Mouse (Mus musculus) heart, postnatal 0 days (tissue): Measurements from ENCODE around the gene Aamp. TPM values are rescaled to one million over a fixed set of nuclear protein-coding genes. Genes with fewer than 3 reads are reported as not detected.

Source experiments
- ATAC-seq: fragments of 200-750 bp; cut with Nextera tagmentation; 2 replicates; pipeline ENCODE4 v1.8.0; 2017; ENCODE audit warnings: low read depth, moderate number of reproducible peaks, moderate library complexity; ENCODE audit not compliant: insufficient read depth
- DNase-seq: peaks from one replicate; pipeline ENCODE4 v3.0.0-alpha.2; 2016; ENCODE audit warnings: low spot score
- H3K27ac ChIP-seq: fragments of 300-500 bp; sonication (generic); 2 replicates; pipeline ENCODE4 v1.5.1; 2014; ENCODE audit warnings: low read depth, mild to moderate bottlenecking
- H3K27me3 ChIP-seq: fragments of 300-500 bp; sonication (generic); 2 replicates; pipeline ENCODE4 v1.6.1; 2014; ENCODE audit warnings: low read length, mixed read lengths; ENCODE audit not compliant: control insufficient read depth, insufficient read depth
- H3K36me3 ChIP-seq: fragments of 300-500 bp; sonication (generic); replicated peaks from 2 replicates; pipeline ENCODE4 v1.6.1; 2014; ENCODE audit warnings: low read length, mixed read lengths; ENCODE audit not compliant: control insufficient read depth, insufficient read depth
- H3K4me1 ChIP-seq: fragments of 300-500 bp; sonication (generic); 2 replicates; pipeline ENCODE4 v1.6.1; 2014; ENCODE audit warnings: antibody characterized with exemption; ENCODE audit not compliant: control insufficient read depth, insufficient read depth
- H3K4me2 ChIP-seq: fragments of 300-500 bp; sonication (generic); 2 replicates; pipeline ENCODE4 v1.6.1; 2014; ENCODE audit warnings: low read depth, mild to moderate bottlenecking, low read length, moderate library complexity
- H3K4me3 ChIP-seq: fragments of 300-500 bp; sonication (generic); 2 replicates; pipeline ENCODE4 v1.5.1; 2014; ENCODE audit warnings: low read depth, low read length
- H3K9ac ChIP-seq: fragments of 300-500 bp; sonication (generic); replicated peaks from 2 replicates; pipeline ENCODE4 v1.6.1; 2014; ENCODE audit warnings: low read depth, low read length, mixed read lengths
- H3K9me3 ChIP-seq: fragments of 300-500 bp; sonication (generic); replicated peaks from 2 replicates; pipeline ENCODE4 v1.6.1; 2016; ENCODE audit warnings: low read length; ENCODE audit not compliant: control insufficient read depth
- CTCF ChIP-seq: IDR thresholded peaks from 2 replicates; pipeline ENCODE4 v1.5.1; 2016; ENCODE audit warnings: antibody characterized with exemption, control low read depth, low read depth
- EP300 ChIP-seq: IDR thresholded peaks from 2 replicates; pipeline ENCODE4 v1.6.1; 2016; ENCODE audit warnings: antibody characterized with exemption, low read depth
- WGBS: fragments of 180-500 bp; shearing (Covaris S2); extraction: QIAGEN DNeasy Blood & Tissue Kit; methylation state at CpG from one replicate; pipeline ENCODE4 v1.1.7; 2014; 5-methylcytosine and 5-hydroxymethylcytosine counted together
- polyA plus RNA-seq: library from polyadenylated mRNA; unstranded; fragments of >200 nt; fragmentation: Nextera tagmentation; extraction: Ambion mirVana; gene quantifications from 2 replicates; pipeline ENCODE4 v1.2.1, GENCODE M21; 2015
- total RNA-seq: library from RNA; depleted of rRNA; stranded (reverse); fragments of >200 nt; gene quantifications from 2 replicates; pipeline ENCODE4 v1.2.3, GENCODE M21; 2014; ENCODE audit warnings: low replicate concordance

The Aamp gene
- total and polyA plus RNA-seq, 2 experiments from 2014 or later = 146 to 165 TPM

DNA sequence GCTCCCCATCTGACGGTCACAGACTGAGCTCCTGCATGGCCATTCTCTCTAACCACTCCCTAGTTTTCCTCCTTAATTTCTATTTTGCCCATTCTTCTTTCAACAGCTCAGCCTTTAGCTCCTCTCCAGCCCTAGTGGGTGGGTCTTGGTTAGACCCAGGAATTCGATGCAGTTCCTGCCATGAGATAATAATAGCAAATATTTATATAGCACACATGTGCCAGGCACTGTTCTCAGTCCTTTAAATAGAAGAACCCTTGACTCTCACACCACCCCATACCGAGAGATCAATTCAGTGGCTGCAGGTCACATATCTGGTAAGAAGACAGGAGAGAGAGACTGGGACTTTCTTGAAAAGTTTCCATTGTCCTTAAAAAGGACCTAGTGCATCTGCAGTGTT, 36.9 kb upstream of the Aamp start:
- no peak overlapping the region for H3K9ac ChIP-seq
- 32% methylated on average over 3 of the region's 3 CpGs for WGBS
- peak overlapping the region; percentile 38 for H3K27ac ChIP-seq
- H3K36me3 ChIP-seq = no peaks in the 10 kb centered on the region
- H3K4me2 ChIP-seq = no peak overlapping the region
- peaks cover 14% of the 10 kb centered on the region for H3K4me1 ChIP-seq
- no peaks in the 10 kb centered on the region for H3K9me3 ChIP-seq
- H3K4me3 ChIP-seq = no peak overlapping the region
- no peak for DNase-seq
- no peak for TF ChIP-seq EP300
- no peak for TF ChIP-seq CTCF
- H3K27me3 ChIP-seq = no peaks in the 10 kb centered on the region
- 0 out of 2 replicates have a peak, but pooled peaks have one; percentile 39 for ATAC-seq

DNA sequence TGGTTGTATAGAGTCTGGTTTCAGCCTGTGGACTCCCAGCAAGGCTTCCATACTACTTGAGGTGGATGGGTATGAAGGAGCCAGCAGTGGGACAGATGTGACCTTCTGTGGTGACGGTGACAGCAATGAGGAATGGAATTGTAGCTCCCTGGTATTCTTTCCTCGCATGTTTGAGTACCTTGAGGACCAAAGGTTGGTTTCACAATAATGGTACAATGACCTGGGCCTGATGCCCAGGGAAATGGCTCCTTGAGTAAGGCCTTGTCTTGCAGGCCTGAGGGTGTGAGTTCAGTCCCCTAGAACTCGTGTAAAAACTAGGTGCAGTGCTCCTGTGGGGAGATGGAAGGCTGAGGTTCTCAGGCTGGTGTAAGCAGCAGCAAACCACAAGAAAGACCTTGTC, 34.2 kb upstream of the Aamp start:
- H3K9ac ChIP-seq = no peak overlapping the region
- no peaks in the 10 kb centered on the region for H3K36me3 ChIP-seq
- no peak overlapping the region for H3K4me3 ChIP-seq
- H3K27ac ChIP-seq = no peak overlapping the region
- 87% methylated on average over 3 of the region's 3 CpGs for WGBS
- no peak overlapping the region for H3K4me2 ChIP-seq
- no peaks in the 10 kb centered on the region for H3K9me3 ChIP-seq
- TF ChIP-seq CTCF (no peak), EP300 (no peak)
- peaks cover 14% of the 10 kb centered on the region for H3K4me1 ChIP-seq
- DNase-seq (no peak), ATAC-seq (no peak)
- no peaks in the 10 kb centered on the region for H3K27me3 ChIP-seq

DNA sequence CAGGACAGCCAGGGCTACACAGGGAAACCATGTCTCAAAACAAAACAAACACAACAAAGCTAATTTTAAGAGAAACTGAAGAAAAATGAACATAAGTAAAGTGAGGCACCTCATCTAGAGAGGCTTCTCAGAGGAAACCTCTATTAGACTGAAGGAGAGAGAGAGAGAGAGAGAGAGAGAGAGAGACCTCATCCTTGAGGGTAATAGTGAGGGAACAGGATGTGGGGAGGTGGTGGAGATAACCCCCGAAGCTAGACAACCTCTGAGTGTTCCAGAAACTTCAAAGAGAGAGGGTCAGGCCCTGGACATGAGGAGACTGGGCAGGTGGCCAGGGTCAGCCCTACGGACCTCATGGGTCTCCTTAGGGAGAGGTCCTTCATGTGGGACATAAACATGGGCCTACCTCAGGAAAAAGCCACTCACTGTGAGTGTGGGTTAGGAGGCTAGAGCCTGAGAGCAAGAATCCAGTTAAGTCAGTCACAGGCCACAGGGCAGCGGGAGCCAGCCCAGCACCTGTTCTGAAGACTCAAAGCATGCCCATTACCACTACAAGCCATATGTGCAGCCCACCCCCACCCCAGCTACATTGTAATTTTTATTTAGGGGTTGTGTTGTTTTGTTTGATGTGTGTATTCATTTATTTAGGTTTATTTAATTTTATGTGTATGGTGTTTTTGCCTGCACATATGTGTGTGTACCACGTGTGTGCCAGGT, 31.7 kb upstream of the Aamp start:
- TF ChIP-seq CTCF (no peak), EP300 (no peak)
- ATAC-seq (no peak), DNase-seq (no peak)
- 57% methylated on average over 4 of the region's 4 CpGs for WGBS
- H3K27ac ChIP-seq = no peak overlapping the region
- H3K4me1 ChIP-seq = peaks cover 13% of the 10 kb centered on the region; the same call in 1 of the 2 replicates
- H3K9ac ChIP-seq = no peak overlapping the region
- no peaks in the 10 kb centered on the region for H3K36me3 ChIP-seq
- no peaks in the 10 kb centered on the region for H3K9me3 ChIP-seq
- no peak overlapping the region for H3K4me2 ChIP-seq
- H3K4me3 ChIP-seq = no peak overlapping the region
- no peaks in the 10 kb centered on the region for H3K27me3 ChIP-seq

DNA sequence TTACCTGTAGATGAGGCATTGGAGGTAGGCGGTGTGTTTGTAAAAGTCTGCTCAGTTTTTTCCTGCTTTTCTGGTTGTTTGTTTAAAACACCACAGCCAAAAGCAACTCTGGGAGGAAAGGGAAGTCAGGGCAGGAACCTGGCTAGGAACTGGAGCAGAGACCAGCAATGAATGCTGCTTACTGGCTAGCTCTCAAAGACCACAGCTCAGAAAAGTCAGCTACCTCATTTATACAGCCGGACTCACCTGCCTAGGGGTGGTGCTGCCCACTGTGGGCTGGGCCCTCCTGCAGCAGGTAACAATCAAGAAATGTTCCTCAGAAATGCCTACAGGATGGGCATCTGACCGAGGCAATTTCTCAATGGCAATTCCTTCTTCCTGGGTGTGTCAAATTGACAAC, 30.3 kb upstream of the Aamp start:
- DNase-seq (no peak), ATAC-seq (no peak)
- Histone ChIP-seq H3K36me3 (no peaks in the 10 kb centered on the region), H3K4me1 (peaks cover 14% of the 10 kb centered on the region), H3K9me3 (no peaks in the 10 kb centered on the region), H3K4me3 (no peak overlapping the region), H3K9ac (no peak overlapping the region), H3K4me2 (no peak overlapping the region), H3K27me3 (no peaks in the 10 kb centered on the region), H3K27ac (no peak overlapping the region)
- TF ChIP-seq CTCF (no peak), EP300 (no peak)
- 75% methylated on average over 3 of the region's 3 CpGs for WGBS

DNA sequence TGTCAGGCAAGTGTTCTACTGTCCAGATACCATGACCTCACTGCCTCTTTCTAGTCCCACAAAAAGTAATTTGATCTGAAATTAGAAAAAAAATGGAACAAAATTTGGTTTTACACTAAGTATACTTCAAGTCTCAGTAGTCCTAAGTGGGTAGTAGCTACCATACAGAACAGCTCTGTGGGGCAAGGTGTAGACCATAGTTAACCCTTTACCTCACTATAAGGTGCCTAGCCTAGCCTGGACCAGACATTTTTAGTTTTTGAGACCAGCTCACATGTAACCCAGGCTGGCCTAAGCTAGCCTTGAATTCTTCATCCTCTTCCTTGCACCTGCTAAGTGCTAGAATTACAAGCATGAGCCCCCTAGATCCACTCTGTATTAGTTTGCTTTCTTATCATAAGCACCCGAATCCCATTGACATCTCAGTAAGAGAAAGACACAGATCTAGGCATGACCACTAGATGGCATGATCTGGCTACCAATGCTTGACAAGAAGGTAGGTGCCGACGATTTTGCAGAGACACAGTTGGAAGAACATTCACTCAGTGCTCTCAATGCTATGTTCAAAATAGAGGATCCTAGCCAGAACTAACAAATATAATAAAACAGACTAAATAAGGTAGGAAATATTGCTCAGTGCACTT, 28.6 kb upstream of the Aamp start:
- Histone ChIP-seq H3K36me3 (no peaks in the 10 kb centered on the region), H3K9ac (no peak overlapping the region), H3K4me1 (peaks cover 21% of the 10 kb centered on the region), H3K4me3 (no peak overlapping the region), H3K27me3 (no peaks in the 10 kb centered on the region), H3K4me2 (no peak overlapping the region), H3K27ac (peak overlapping the region; percentile 5; the same call in 1 of the 2 replicates), H3K9me3 (no peaks in the 10 kb centered on the region)
- DNase-seq (peak; percentile 90), ATAC-seq (peak; percentile 34; the same call in 1 of the 2 replicates)
- 2% methylated on average over 3 of the region's 3 CpGs for WGBS
- no peak for TF ChIP-seq EP300
- TF ChIP-seq CTCF = peak; percentile 97
